Mouse (Mus musculus) left cerebral cortex, postnatal 4 days (tissue): ENCODE results near the gene Trp53i11. TPM values are rescaled to one million over a fixed set of nuclear protein-coding genes. Genes with fewer than 3 reads are reported as not detected.

ENCODE experiments used
- DNase-seq: peaks from one replicate; pipeline ENCODE4 v3.0.0-alpha.2; 2022
- intact Hi-C: fragments of 180-260 bp; cut with DNase I; formaldehyde crosslinking; loops from one replicate; pipeline ENCODE4 v1.15.1; 2025
- total RNA-seq, 2 experiments: library from RNA; stranded (reverse); gene quantifications; 2 replicates each; pipeline ENCODE4 v1.2.3; 2021

The Trp53i11 gene
- total RNA-seq, 2 experiments from 2014 or later = 89.0 to 93.9 TPM

DNA sequence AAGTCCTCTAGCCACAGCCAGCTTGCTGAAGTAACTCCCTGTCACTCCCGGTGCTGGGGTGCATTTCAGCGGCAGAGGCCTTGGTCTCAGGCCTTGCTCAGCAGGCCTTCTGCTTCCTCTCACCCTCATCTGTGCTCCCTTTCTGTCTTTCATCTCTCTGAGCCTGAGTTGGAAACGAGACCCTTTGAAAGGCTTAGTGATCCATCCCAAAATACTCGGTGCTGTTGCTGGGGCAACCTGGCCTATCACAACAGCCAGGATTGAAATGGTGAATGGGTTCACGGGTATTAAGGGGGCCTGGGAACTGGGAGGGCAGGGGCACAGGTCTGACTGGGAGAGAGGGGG, 41.1 kb downstream of the Trp53i11 start:
- DNase-seq = no peak
- intact Hi-C loops = no loop called here

DNA sequence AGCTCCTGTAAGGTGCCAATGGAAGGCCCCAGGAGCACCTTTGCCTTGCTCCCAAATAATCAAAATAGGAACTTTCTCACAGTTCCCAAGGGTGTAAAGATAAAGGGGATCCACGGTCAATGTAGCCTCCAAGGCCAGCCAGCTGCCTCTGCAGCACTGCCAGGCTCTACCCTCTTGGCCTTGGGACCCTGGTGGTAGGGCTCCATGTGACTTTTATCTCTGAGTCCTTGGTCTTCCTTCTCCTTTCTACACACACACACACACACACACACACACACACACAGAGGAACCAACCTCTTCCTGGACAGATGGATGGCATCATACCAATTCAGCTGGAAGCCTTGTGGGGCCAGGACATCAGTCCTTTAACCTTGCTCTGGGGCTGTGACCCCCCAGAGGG, 44.8 kb downstream of the Trp53i11 start:
- DNase-seq = no peak
- intact Hi-C loops = no loop called here

DNA sequence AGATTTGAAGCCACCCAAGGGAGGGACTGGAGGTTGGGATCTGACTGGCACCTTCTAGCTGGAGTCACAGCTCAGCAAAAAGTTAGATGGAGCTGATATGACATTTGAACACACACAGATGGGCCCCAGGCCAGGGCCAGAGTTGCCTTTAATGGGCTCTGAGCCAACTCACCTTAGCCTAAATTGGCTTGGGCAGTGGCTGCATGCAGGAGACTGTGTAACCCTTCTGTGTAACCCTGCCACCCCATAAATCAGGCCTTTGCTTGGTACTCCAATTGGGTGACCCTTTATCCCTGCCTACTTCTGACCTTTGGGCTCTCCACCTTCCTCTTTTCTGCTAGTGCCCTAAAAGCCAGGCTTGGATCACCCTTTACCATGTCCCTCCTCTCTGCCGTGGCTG, 49.7 kb downstream of the Trp53i11 start:
- intact Hi-C loops = no loop called here

DNA sequence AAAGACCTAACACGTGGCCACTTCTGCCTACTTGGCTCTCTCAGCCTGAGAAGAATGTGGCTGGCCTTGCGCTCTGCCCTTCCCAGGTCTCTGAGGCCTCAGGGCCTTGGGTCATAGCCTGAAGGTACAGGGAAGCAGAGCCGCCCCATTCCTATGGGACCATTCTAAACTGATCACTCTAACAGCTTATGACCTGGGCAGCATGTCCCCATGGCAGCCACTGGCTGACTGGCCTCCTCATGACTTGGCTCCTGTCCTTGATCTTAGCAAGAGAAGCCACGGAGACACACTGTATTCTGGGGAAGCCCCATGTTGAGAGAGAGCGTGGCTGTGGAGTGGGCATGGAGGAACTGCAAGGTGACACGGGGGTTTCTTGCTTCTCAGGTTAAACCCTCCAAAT, 51.5 kb downstream of the Trp53i11 start:
- intact Hi-C loops = no loop called here
- DNase-seq = no peak

More for the DNA sequence above, 49.7 kb downstream of the Trp53i11 start:
- DNase-seq = no peak

DNA sequence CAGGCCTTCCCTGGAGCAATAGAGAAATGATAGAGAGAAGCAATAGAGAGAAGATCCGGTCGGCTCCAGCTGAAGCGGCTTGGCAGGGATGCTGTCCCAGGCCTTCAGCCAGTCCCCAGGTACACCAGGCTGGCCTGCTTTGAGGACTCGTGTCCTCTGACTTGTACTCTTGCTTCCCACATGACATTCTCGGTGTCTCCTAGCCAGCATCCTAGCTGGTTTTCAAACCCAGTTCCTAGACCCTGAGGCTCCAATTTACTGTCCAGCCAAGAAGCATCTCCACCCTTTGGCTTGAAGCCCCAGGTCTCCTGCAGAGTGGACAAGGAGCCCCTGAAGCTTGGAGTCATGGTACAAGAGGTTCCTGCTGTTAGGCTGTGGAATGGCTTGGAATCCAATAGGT, 54.8 kb downstream of the Trp53i11 start:
- no peak for DNase-seq
- intact Hi-C loops = no loop called here

DNA sequence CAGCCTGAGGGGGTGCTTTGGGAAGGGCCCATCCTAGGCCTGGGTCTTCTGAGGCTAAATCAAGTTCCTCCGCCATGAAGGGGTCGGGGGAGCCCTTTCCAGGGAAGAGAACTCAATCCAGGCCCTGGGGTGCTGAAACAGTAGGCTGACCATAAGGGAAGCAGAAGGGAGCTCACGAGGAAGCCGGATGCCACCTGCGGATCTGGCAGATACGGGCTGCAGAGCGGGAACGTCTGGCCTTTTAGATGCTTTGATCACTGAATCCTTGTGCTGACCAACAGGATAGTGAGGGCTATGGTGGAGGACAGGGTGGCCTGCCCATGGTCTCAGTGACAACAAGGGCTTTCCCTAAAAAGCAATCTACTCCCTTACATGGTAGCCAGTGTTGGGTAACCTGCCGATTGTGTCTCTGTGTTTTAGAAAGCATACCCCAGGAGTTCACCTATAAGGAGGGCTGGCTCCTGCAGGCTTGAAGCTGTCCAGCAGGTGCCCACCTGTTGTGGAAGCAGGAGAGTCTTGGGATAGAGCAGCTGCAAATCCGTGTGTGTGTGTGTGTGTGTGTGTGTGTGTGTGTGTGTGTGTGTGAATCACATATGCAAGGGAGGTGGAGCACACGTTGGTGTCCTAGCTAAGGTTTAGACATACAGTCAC, 56.2 kb downstream of the Trp53i11 start:
- DNase-seq = no peak
- intact Hi-C loops = no loop called here

DNA sequence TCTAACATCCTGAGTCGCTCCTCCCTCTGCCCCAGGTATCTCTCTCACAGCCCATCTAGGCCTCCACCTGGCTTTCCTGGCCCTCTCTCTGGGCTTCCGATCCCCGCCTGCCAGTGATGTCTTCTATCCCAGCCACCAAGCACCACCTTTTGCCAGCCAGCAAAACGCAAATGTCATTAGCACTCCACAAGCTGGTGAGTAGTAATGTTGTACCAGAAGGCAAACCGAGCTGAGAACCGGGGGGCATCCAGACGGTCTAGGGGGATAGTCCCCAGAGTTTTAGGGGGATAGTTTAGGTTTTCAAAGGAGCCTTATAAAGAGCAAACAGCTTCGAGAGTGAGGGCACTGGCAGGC, 56.7 kb downstream of the Trp53i11 start:
- DNase-seq = no peak
- intact Hi-C loops = no loop called here

DNA sequence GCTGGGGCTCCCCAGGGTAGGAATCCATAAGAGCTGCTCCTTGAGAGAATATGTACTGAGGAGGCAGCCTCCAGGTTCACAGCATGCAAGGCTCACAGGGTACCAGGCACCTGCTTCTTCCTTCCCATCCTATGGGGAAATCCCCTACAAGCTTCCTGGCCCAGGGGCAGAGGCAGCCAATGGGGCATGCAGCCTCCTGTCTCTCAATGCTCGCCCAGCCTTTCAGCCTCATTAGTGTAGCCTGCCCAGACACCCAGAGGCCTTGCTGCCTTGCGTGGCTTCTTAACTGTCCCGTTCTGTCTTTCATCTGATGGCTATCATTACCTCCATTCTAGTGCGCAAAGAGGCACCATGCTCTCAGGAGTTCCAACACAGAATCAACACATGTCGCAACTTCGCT, 61.7 kb downstream of the Trp53i11 start:
- DNase-seq = no peak
- intact Hi-C loops = no loop called here

DNA sequence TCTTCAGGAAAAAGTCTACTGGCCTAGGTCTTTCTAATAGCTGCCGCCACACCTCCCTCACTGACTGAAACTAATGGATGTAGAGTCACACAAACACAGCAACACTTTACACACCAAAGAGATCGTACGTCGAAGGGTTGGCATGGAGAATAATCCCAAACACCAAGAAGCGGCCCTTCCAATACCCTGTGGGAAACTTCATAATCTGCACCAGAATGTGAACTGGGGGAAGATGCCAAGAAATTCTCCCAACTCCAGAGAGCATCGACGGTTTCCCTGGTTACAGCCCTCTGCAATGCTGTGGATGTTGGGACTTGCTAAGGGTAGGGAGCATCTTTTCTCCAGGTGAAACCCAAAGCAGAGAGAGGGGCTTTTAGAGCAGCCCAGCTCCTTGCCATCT, 63.3 kb downstream of the Trp53i11 start:
- no peak for DNase-seq

More for the DNA sequence above, 63.3 kb downstream of the Trp53i11 start:
- intact Hi-C loops = no loop called here

Other genes starting within 250 kb of the Trp53i11 start
- 10 to 100 TPM; 29.2 to 30.8 TPM for gene Prdm11, start 141.4 kb upstream of the Trp53i11 start, total RNA-seq
- 10 to 100 TPM; 13.8 to 14.6 TPM for gene Tspan18, start 147.0 kb downstream of the Trp53i11 start, total RNA-seq